Mouse (Mus musculus): Measurements from ENCODE around the gene Smurf2. TPM values are rescaled to one million over a fixed set of nuclear protein-coding genes. Genes with fewer than 3 reads are reported as not detected.

Smurf2 gene
- polyA plus RNA-seq (2015; fragmentation: Nextera tagmentation; extraction: Ambion mirVana) = 16.1 and 16.5 TPM in 2 replicates

GRCm38 (mm10) chr11:106920551-106921379, at the start of gene Smurf2:
Smurf2 (minus strand) TSS chr11:106920715.
- ATAC-seq (ENCODE audit: borderline replicate concordance, extremely low read depth, low FRiP score, low TSS enrichment) = peak; percentile 97
- H3K9ac ChIP-seq = peak within 1 kb of the TSS; percentile 94
- 4% methylated on average over 48 of the region's 72 CpGs for WGBS

GRCm38 (mm10) chr11:106969798-106970197, 49.3 kb upstream of the Smurf2 start:
- no peaks in the 10 kb centered on the region for H3K9me3 ChIP-seq
- ATAC-seq (ENCODE audit: borderline replicate concordance, extremely low read depth, low FRiP score, low TSS enrichment) = peak; percentile 92
- peak overlapping the region; percentile 82; the same call in 1 of the 2 replicates for H3K27ac ChIP-seq
- H3K4me2 ChIP-seq = no peak overlapping the region
- peaks cover 24% of the 10 kb centered on the region for H3K4me1 ChIP-seq
- H3K9ac ChIP-seq = no peak overlapping the region
- H3K36me3 ChIP-seq = no peaks in the 10 kb centered on the region
- WGBS = 51% methylated on average over 8 of the region's 8 CpGs
- H3K27me3 ChIP-seq = no peaks in the 10 kb centered on the region
- no peak overlapping the region for H3K4me3 ChIP-seq

More at GRCm38 (mm10) chr11:106920551-106921379, at the start of gene Smurf2:
- Histone ChIP-seq H3K4me2 (peak within 1 kb of the TSS; percentile 69), H3K27me3 (no peaks in the 10 kb centered on the region), H3K4me1 (peaks cover 22% of the 10 kb centered on the region), H3K4me3 (peak within 1 kb of the TSS; percentile 89), H3K36me3 (no peaks in the 10 kb centered on the region), H3K9me3 (no peaks in the 10 kb centered on the region), H3K27ac (peak within 1 kb of the TSS; percentile 97)

DNA sequence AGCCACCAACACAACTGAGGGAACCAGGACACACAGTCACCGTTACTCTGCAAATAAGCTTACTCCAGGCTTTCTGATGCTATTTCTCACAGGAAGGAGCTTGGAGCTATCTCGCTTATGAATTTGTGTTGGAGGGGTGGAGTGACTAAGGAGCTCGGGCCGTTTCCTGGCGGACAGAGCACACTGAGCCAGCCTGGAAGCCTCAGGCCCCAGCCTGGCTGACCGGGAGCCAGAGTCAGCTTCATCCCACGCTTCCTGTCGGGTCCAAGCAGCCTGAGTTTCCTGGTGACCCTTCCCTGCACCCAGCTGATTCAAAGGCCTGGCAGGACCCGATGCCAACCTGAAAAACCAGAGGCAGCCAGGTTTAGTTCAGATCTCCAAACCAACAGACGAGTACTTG, 47.1 kb upstream of the Smurf2 start:
- WGBS = 36% methylated on average over 10 of the region's 10 CpGs
- Histone ChIP-seq H3K27ac (peak overlapping the region; percentile 70), H3K36me3 (no peaks in the 10 kb centered on the region), H3K4me1 (peaks cover 24% of the 10 kb centered on the region), H3K9me3 (no peaks in the 10 kb centered on the region), H3K4me2 (no peak overlapping the region), H3K4me3 (no peak overlapping the region), H3K9ac (no peak overlapping the region), H3K27me3 (no peaks in the 10 kb centered on the region)
- ATAC-seq (ENCODE audit: borderline replicate concordance, extremely low read depth, low FRiP score, low TSS enrichment) = no peak

GRCm38 (mm10) chr11:106965881-106966280, 45.4 kb upstream of the Smurf2 start:
- H3K9me3 ChIP-seq = no peaks in the 10 kb centered on the region
- no peak overlapping the region for H3K4me3 ChIP-seq
- no peak for ATAC-seq (ENCODE audit: borderline replicate concordance, extremely low read depth, low FRiP score, low TSS enrichment)
- WGBS = 84% methylated on average over 4 of the region's 4 CpGs
- H3K36me3 ChIP-seq = no peaks in the 10 kb centered on the region
- H3K27me3 ChIP-seq = no peaks in the 10 kb centered on the region
- H3K27ac ChIP-seq = no peak overlapping the region
- H3K4me1 ChIP-seq = peaks cover 34% of the 10 kb centered on the region
- no peak overlapping the region for H3K4me2 ChIP-seq
- no peak overlapping the region for H3K9ac ChIP-seq

DNA sequence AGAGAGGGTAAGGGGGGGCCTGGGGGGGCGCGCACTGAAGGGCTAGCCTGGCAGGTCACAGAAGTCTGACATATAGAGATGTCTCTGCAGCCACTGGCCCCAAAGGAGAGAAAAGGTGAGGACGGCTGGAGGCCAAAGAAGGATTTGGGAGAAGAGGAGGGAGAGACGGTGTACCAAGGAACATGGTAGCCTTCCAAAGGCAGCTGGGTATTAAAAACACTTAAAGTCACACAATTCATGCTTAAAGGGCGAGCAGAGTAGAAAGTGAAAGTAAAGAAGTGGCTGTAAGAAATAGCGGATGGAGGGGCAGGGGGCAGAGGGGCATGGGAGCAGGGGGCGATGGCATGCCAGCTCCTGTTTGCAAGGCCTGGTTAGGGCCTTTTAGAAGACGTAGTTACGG, 41.8 kb upstream of the Smurf2 start:
- no peak overlapping the region for H3K9ac ChIP-seq
- no peak for ATAC-seq (ENCODE audit: borderline replicate concordance, extremely low read depth, low FRiP score, low TSS enrichment)
- no peaks in the 10 kb centered on the region for H3K36me3 ChIP-seq
- H3K27ac ChIP-seq = peak overlapping the region; percentile 83
- H3K4me2 ChIP-seq = peak overlapping the region; percentile 3; the same call in 1 of the 2 replicates
- no peak overlapping the region for H3K4me3 ChIP-seq
- 76% methylated on average over 9 of the region's 9 CpGs for WGBS
- H3K27me3 ChIP-seq = no peaks in the 10 kb centered on the region
- H3K4me1 ChIP-seq = peaks cover 28% of the 10 kb centered on the region
- no peaks in the 10 kb centered on the region for H3K9me3 ChIP-seq

DNA sequence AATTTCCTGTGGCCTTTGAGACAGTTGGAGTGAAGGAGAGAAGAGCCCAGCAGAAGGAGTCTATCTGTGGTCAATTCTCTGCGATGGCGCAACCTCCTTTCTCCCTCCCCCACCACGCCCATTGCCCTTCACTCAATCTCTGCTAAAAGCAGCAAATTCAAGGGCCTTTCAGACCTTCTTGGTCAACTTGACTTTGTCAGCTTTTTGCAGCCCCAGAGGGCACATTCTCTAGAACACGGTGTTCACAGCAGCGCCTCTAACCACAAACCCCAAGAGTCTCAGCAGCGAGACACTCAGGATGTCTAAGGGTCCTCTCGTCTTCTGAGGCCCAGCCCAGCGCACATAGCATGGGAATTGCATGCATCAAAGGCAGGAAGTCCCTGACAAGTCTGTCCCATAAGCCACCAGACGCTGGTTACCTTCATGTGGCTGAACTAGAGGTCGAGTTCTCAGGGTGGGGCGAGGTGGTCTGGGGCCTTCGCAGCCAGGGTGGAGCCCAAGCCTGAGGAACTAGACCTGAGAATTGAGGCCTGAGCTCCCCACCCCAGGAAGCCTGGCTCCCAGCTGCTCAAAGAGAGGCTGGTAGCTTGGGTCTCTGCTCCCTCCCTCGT, 41.1 kb upstream of the Smurf2 start:
- Histone ChIP-seq H3K36me3 (no peaks in the 10 kb centered on the region), H3K9me3 (no peaks in the 10 kb centered on the region), H3K27me3 (no peaks in the 10 kb centered on the region), H3K9ac (0 out of 2 replicates have a peak overlapping the region, but pooled peaks have one; percentile 11), H3K4me2 (peak overlapping the region; percentile 3; the same call in 1 of the 2 replicates), H3K27ac (peak overlapping the region; percentile 83), H3K4me3 (no peak overlapping the region), H3K4me1 (peaks cover 28% of the 10 kb centered on the region)
- peak; percentile 40 for ATAC-seq (ENCODE audit: borderline replicate concordance, extremely low read depth, low FRiP score, low TSS enrichment)
- 37% methylated on average over 13 of the region's 13 CpGs for WGBS

DNA sequence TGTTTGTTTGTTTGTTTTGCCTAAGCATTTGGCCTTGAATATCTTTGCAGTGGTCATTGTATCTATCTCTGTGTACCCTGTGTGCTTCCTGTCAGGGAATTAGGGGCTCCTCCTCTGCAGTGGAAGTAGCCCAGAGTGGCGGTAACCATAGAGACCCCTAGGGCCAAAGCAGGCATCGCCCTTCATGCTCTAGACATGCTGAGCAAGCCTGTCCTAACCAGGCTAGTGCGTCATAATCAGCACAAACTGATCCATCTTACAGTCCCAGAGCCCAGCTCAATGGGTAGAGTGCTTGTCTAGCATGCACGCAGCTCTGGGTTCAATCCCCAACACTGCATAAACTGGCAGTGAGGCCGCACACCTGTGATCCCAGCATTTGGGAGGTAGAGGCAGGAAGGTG, 38.6 kb upstream of the Smurf2 start:
- Histone ChIP-seq H3K4me1 (peaks cover 28% of the 10 kb centered on the region), H3K27me3 (no peaks in the 10 kb centered on the region), H3K4me3 (no peak overlapping the region), H3K9ac (no peak overlapping the region), H3K36me3 (no peaks in the 10 kb centered on the region), H3K9me3 (no peaks in the 10 kb centered on the region), H3K4me2 (no peak overlapping the region), H3K27ac (no peak overlapping the region)
- WGBS = 87% methylated on average over 5 of the region's 5 CpGs
- ATAC-seq (ENCODE audit: borderline replicate concordance, extremely low read depth, low FRiP score, low TSS enrichment) = no peak

DNA sequence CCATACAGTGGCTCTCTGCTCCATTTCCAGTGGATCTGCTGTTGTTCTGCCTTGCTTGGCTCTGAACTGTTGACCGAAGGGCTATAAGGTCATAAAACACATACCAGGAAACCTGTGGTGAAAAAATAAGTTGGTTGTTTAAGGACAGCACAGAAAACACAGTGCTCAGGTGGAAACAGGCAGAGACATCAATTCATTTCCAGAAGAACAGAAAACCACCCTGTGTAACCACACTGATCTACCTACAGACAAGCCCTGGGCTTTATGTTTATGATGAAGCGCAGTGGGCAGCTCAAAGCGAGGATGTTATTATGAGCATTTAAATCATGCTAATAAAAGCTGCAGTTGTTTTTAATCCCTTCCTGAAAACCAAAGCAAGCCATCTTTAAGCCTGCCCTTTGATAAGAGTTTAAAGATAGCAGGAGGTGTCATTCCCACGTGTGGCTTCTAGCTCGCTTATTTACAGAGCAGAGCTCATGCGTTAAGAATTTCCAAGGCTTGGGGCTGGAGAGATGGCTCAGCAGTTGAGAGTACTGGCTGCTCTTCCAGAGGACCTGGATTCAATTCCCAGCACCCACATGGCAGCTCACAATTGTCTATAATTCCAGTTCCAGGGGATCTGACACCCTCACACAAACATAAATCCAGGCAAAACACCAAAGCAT, 38.0 kb upstream of the Smurf2 start:
- Histone ChIP-seq H3K4me3 (no peak overlapping the region), H3K4me2 (no peak overlapping the region), H3K27ac (no peak overlapping the region), H3K36me3 (no peaks in the 10 kb centered on the region), H3K9me3 (no peaks in the 10 kb centered on the region), H3K27me3 (no peaks in the 10 kb centered on the region), H3K4me1 (peaks cover 28% of the 10 kb centered on the region), H3K9ac (no peak overlapping the region)
- 71% methylated on average over 6 of the region's 6 CpGs for WGBS
- no peak for ATAC-seq (ENCODE audit: borderline replicate concordance, extremely low read depth, low FRiP score, low TSS enrichment)

DNA sequence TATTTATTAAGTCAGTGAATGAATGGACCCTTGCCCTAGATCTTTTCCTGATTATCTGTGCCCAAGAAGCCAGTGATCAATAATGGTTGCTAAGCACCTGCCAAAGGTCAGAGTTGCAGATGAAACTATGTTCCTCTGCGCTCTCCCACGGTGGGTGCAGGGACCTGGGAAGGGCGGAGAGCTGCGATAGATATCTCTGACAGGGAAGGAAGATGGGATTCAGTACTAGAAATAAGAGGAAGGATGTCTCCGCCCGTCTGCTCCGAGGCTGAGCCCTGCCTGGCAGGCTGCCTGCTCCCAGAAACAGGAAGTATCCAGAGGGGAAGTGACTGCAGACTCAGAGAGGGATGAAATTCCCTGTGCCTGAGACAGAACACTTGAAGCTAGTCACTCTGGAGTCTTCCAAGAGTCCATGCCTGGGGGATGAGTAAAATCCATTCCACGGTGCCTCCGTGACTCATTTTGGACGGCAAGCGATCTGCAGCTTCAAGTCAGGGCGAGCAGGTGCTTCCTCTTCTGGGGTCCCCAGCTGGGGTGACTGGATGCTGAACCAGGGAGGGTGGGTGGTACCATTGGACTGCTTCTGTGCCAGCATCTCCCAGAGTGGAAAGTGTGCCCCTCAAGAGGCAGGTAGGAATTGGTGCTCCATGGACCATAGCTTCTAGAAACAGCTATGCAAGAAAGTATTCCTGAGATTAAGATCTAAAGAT, 36.9 kb upstream of the Smurf2 start:
- Histone ChIP-seq H3K27me3 (no peaks in the 10 kb centered on the region), H3K27ac (peak overlapping the region; percentile 72), H3K4me1 (peaks cover 28% of the 10 kb centered on the region), H3K4me3 (no peak overlapping the region), H3K4me2 (peak overlapping the region; percentile 9; the same call in 1 of the 2 replicates), H3K36me3 (no peaks in the 10 kb centered on the region), H3K9ac (no peak overlapping the region), H3K9me3 (no peaks in the 10 kb centered on the region)
- peak; percentile 68; the same call in 1 of the 2 replicates for ATAC-seq (ENCODE audit: borderline replicate concordance, extremely low read depth, low FRiP score, low TSS enrichment)
- WGBS = 54% methylated on average over 12 of the region's 12 CpGs

DNA sequence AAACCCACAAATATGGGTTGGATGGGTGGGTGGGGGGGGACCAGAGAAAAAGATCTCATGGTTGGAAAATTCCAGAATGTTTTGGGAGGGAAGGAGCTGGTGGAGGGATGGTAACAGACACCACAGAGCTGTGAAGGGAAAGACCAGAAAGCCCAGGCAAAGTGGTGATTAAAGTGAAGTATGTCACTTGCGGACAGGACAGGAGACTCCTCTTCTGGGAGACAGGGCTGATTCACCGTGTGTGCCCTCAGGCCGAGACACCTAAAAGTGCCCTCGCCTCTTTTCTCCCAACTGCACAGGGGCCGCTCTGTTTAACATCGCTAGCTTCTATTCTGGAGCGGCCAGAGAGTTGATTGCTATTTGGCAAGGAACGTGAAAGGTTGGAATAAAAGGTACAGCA, 34.1 kb upstream of the Smurf2 start:
- H3K4me3 ChIP-seq = no peak overlapping the region
- no peak overlapping the region for H3K4me2 ChIP-seq
- no peaks in the 10 kb centered on the region for H3K9me3 ChIP-seq
- no peaks in the 10 kb centered on the region for H3K36me3 ChIP-seq
- peaks cover 12% of the 10 kb centered on the region; the same call in 1 of the 2 replicates for H3K4me1 ChIP-seq
- no peak overlapping the region for H3K27ac ChIP-seq
- ATAC-seq (ENCODE audit: borderline replicate concordance, extremely low read depth, low FRiP score, low TSS enrichment) = no peak
- 69% methylated on average over 8 of the region's 8 CpGs for WGBS
- no peaks in the 10 kb centered on the region for H3K27me3 ChIP-seq
- H3K9ac ChIP-seq = no peak overlapping the region

GRCm38 (mm10) chr11:106954116-106954515, 33.6 kb upstream of the Smurf2 start:
- 59% methylated on average over 9 of the region's 9 CpGs for WGBS
- no peaks in the 10 kb centered on the region for H3K9me3 ChIP-seq
- H3K4me1 ChIP-seq = peaks cover 12% of the 10 kb centered on the region; the same call in 1 of the 2 replicates
- no peaks in the 10 kb centered on the region for H3K36me3 ChIP-seq
- no peak for ATAC-seq (ENCODE audit: borderline replicate concordance, extremely low read depth, low FRiP score, low TSS enrichment)
- no peak overlapping the region for H3K27ac ChIP-seq
- H3K9ac ChIP-seq = no peak overlapping the region
- no peaks in the 10 kb centered on the region for H3K27me3 ChIP-seq
- H3K4me3 ChIP-seq = no peak overlapping the region
- no peak overlapping the region for H3K4me2 ChIP-seq
